Mouse (Mus musculus) limb, embryonic 14.5 days (tissue): ENCODE measurements at regions not wholly inside any gene's neighbourhood (a gene's known extent, or its start where the extent isn't known, plus 50 kb on each side); places are given as distances from the start of the nearest gene placed in this dataset.

Source experiments
- ATAC-seq: fragments of 200-750 bp; cut with Nextera tagmentation; 2 replicates; pipeline ENCODE4 v1.8.0; 2017; ENCODE audit warnings: low read depth, moderate number of reproducible peaks, moderate TSS enrichment; ENCODE audit not compliant: low FRiP score
- DNase-seq: peaks from one replicate; pipeline ENCODE4 v3.0.0-alpha.2; 2015; ENCODE audit warnings: low spot score
- H3K27ac ChIP-seq: fragments of 300-500 bp; sonication (generic); replicated peaks from 2 replicates; pipeline ENCODE4 v1.5.1; 2014; ENCODE audit warnings: low read depth, mild to moderate bottlenecking, low read length, moderate library complexity, mixed read lengths
- H3K27me3 ChIP-seq: fragments of 300-500 bp; sonication (generic); 2 replicates; pipeline ENCODE4 v1.6.1; 2014; ENCODE audit warnings: low read length, mixed read lengths; ENCODE audit not compliant: control insufficient read depth, insufficient read depth
- H3K36me3 ChIP-seq: fragments of 300-500 bp; sonication (generic); 2 replicates; pipeline ENCODE4 v1.6.1; 2014; ENCODE audit warnings: mild to moderate bottlenecking, low read length, moderate library complexity, mixed read lengths; ENCODE audit not compliant: control insufficient read depth, insufficient read depth
- H3K4me1 ChIP-seq: fragments of 300-500 bp; sonication (generic); 2 replicates; pipeline ENCODE4 v1.6.1; 2014; ENCODE audit warnings: antibody characterized with exemption, low read length, mixed read lengths; ENCODE audit not compliant: control insufficient read depth, insufficient read depth
- H3K4me2 ChIP-seq: fragments of 300-500 bp; sonication (generic); replicated peaks from 2 replicates; pipeline ENCODE4 v1.6.1; 2014; ENCODE audit warnings: low read depth, mild to moderate bottlenecking, low read length, moderate library complexity; ENCODE audit not compliant: severe bottlenecking
- H3K4me3 ChIP-seq: fragments of 300-500 bp; sonication (generic); replicated peaks from 2 replicates; pipeline ENCODE4 v1.5.1; 2014; ENCODE audit warnings: low read length
- H3K9ac ChIP-seq: fragments of 300-500 bp; sonication (generic); 2 replicates; pipeline ENCODE4 v1.6.1; 2014; ENCODE audit warnings: mild to moderate bottlenecking, low read depth, low read length, moderate library complexity; ENCODE audit not compliant: severe bottlenecking
- H3K9me3 ChIP-seq: fragments of 300-500 bp; sonication (generic); 2 replicates; pipeline ENCODE4 v1.6.1; 2016; ENCODE audit warnings: low read length; ENCODE audit not compliant: control insufficient read depth
- POLR2A ChIP-seq: fragments of 200-500 bp; IDR thresholded peaks from 2 replicates; pipeline ENCODE4 v1.8.0; 2012; ENCODE audit warnings: inconsistent platforms, mild to moderate bottlenecking, moderate library complexity, borderline replicate concordance; ENCODE audit not compliant: insufficient read depth, insufficient read length; ENCODE audit errors: extremely low read depth
- WGBS: fragments of 180-500 bp; shearing (Covaris S2); extraction: QIAGEN DNeasy Blood & Tissue Kit; methylation state at CpG from one replicate; pipeline ENCODE4 v1.1.7; 2014; 5-methylcytosine and 5-hydroxymethylcytosine counted together

- H3K9me3 ChIP-seq = no peaks in the 10 kb centered on the region
- H3K4me1 ChIP-seq = 0 out of 2 replicates have a peak, but pooled peaks cover 2% of the 10 kb centered on the region
- WGBS = 33% methylated on average over 8 of the region's 8 CpGs
- no peak overlapping the region for H3K9ac ChIP-seq
- DNase-seq = peak; percentile 20
- H3K4me3 ChIP-seq = no peak overlapping the region
- no peaks in the 10 kb centered on the region for H3K36me3 ChIP-seq
- no peak for TF ChIP-seq POLR2A
- no peak for ATAC-seq
- no peaks in the 10 kb centered on the region for H3K27me3 ChIP-seq
- H3K4me2 ChIP-seq = no peak overlapping the region
- no peak overlapping the region for H3K27ac ChIP-seq
These were observed 88.0 kb upstream of the Arhgap32 start for GRCm38 (mm10) chr9:32027962-32028361.

GRCm38 (mm10) chr9:32029001-32029400 is 86.9 kb upstream of the Arhgap32 start:
- H3K9ac ChIP-seq = no peak overlapping the region
- no peaks in the 10 kb centered on the region for H3K36me3 ChIP-seq
- 93% methylated on average over 1 of the region's 1 CpGs for WGBS
- no peak overlapping the region for H3K27ac ChIP-seq
- TF ChIP-seq POLR2A = no peak
- ATAC-seq = no peak
- no peaks in the 10 kb centered on the region for H3K27me3 ChIP-seq
- H3K4me1 ChIP-seq = peaks cover 11% of the 10 kb centered on the region
- DNase-seq = no peak
- H3K4me3 ChIP-seq = no peak overlapping the region
- H3K4me2 ChIP-seq = no peak overlapping the region
- no peaks in the 10 kb centered on the region for H3K9me3 ChIP-seq

- H3K27ac ChIP-seq = no peak overlapping the region
- DNase-seq = no peak
- no peaks in the 10 kb centered on the region for H3K27me3 ChIP-seq
- no peaks in the 10 kb centered on the region for H3K36me3 ChIP-seq
- peaks cover 16% of the 10 kb centered on the region for H3K4me1 ChIP-seq
- TF ChIP-seq POLR2A = no peak
- H3K4me2 ChIP-seq = no peak overlapping the region
- WGBS = 42% methylated on average over 2 of the region's 2 CpGs
- H3K4me3 ChIP-seq = no peak overlapping the region
- no peak for ATAC-seq
- H3K9me3 ChIP-seq = no peaks in the 10 kb centered on the region
- H3K9ac ChIP-seq = no peak overlapping the region
These were observed 86.2 kb upstream of the Arhgap32 start for GRCm38 (mm10) chr9:32029786-32030185.

- WGBS = 79% methylated on average over 7 of the region's 7 CpGs
- Histone ChIP-seq H3K4me1 (peaks cover 16% of the 10 kb centered on the region), H3K9ac (no peak overlapping the region), H3K36me3 (no peaks in the 10 kb centered on the region), H3K27ac (no peak overlapping the region), H3K9me3 (no peaks in the 10 kb centered on the region), H3K4me3 (no peak overlapping the region), H3K27me3 (no peaks in the 10 kb centered on the region), H3K4me2 (no peak overlapping the region)
- DNase-seq (no peak), ATAC-seq (no peak)
- TF ChIP-seq POLR2A = no peak
These were observed 85.7 kb upstream of the Arhgap32 start for GRCm38 (mm10) chr9:32030203-32030602.

GRCm38 (mm10) chr9:32031950-32032453 is 83.9 kb upstream of the Arhgap32 start:
- Histone ChIP-seq H3K9ac (peak overlapping the region; percentile 92), H3K4me3 (peak overlapping the region; percentile 82), H3K36me3 (no peaks in the 10 kb centered on the region), H3K4me1 (peaks cover 16% of the 10 kb centered on the region), H3K9me3 (no peaks in the 10 kb centered on the region), H3K4me2 (peak overlapping the region; percentile 88), H3K27ac (peak overlapping the region; percentile 79), H3K27me3 (no peaks in the 10 kb centered on the region)
- WGBS = under 1% methylated on average over 21 of the region's 64 CpGs
- 0 out of 2 replicates have a peak, but pooled peaks have one; percentile 48 for TF ChIP-seq POLR2A
- ATAC-seq (peak; percentile 92), DNase-seq (peak; percentile 87)
